Mouse (Mus musculus): Measurements from ENCODE around the gene Rgs7. TPM values are rescaled to one million over a fixed set of nuclear protein-coding genes. Genes with fewer than 3 reads are reported as not detected.

Rgs7 gene
- polyA plus RNA-seq, 2 experiments, result not detected

DNA sequence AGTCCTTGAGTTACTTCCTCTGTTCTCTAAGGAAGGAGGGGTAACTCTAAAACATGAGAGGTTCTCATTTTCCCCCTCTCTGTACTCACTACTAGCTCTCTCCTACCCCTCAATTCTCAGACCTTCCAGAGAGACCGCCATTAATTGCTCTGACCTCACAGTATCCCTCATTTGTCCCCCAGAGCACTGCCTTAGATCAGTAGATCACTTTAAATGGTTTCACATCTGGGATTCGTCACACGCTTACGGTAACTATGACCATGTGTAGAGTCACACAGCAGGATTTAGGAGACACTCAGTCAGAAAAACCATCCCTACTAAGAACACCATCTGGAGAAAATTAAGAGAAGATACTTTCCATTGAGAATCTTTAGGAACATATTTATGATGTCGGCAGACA, 456.8 kb downstream of the Rgs7 start:
- no peak overlapping the region for H3K9ac ChIP-seq (replicated peaks)
- no peak overlapping the region for H3K27ac ChIP-seq
- DNase-seq (ENCODE audit: low read depth in 3 of 3, low spot score in 3 of 3) (no peak), ATAC-seq (ENCODE audit: insufficient read depth) (no peak)
- H3K36me3 ChIP-seq (replicated peaks; ENCODE audit: control insufficient read depth, insufficient read depth, low read depth), result no peaks in the 10 kb centered on the region
- TF ChIP-seq CTCF (IDR thresholded peaks at IDR 0.05; ENCODE audit: low read depth) (no peak), EP300 (IDR thresholded peaks at IDR 0.05; ENCODE audit: low read depth) (no peak)
- no peak overlapping the region for H3K4me2 ChIP-seq (ENCODE audit: low read depth)
- no peaks in the 10 kb centered on the region for H3K9me3 ChIP-seq (ENCODE audit: control insufficient read depth, low read length)
- no peaks in the 10 kb centered on the region for H3K4me1 ChIP-seq (replicated peaks; ENCODE audit: control insufficient read depth in 2 of 2, insufficient read depth in 2 of 2, low read length in 1 of 2)
- H3K4me3 ChIP-seq (ENCODE audit: insufficient read depth in 1 of 2, low read depth in 2 of 2, low read length in 2 of 2), result no peak overlapping the region
- H3K27me3 ChIP-seq (ENCODE audit: control insufficient read depth, insufficient read depth, low read length), result no peaks in the 10 kb centered on the region
- WGBS (ENCODE audit: insufficient replicate concordance), result 81% methylated on average over 5 of the region's 5 CpGs

DNA sequence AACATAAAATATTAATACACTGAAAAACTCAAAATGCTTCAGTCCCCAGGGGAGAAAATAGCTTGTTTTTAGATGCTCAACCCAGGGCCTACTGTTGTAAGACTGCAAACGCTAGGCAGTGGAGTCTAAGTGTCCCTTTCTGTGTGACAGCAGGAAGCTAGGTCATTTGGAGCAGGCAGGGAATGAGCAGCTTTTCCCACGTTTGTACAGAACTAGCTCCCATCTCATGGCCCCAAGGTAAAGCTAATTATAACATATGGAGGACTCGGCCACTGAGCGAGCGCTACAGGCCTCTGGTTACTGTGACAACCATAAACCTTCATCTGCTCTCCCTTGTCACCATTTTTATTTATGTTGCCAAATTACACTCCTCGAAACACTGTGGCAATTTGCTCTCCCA, 460.3 kb downstream of the Rgs7 start:
- DNase-seq (ENCODE audit: low read depth in 3 of 3, low spot score in 3 of 3) (no peak), ATAC-seq (ENCODE audit: insufficient read depth) (no peak)
- Histone ChIP-seq H3K4me1 (replicated peaks; ENCODE audit: control insufficient read depth in 2 of 2, insufficient read depth in 2 of 2, low read length in 1 of 2) (no peaks in the 10 kb centered on the region), H3K9ac (replicated peaks) (no peak overlapping the region), H3K36me3 (replicated peaks; ENCODE audit: control insufficient read depth, insufficient read depth, low read depth) (no peaks in the 10 kb centered on the region), H3K4me3 (ENCODE audit: insufficient read depth in 1 of 2, low read depth in 2 of 2, low read length in 2 of 2) (no peak overlapping the region), H3K4me2 (ENCODE audit: low read depth) (no peak overlapping the region), H3K9me3 (ENCODE audit: control insufficient read depth, low read length) (no peaks in the 10 kb centered on the region), H3K27ac (no peak overlapping the region), H3K27me3 (ENCODE audit: control insufficient read depth, insufficient read depth, low read length) (no peaks in the 10 kb centered on the region)
- 60% methylated on average over 6 of the region's 6 CpGs for WGBS (ENCODE audit: insufficient replicate concordance)
- TF ChIP-seq CTCF (IDR thresholded peaks at IDR 0.05; ENCODE audit: low read depth), result no peak
- no peak for TF ChIP-seq EP300 (IDR thresholded peaks at IDR 0.05; ENCODE audit: low read depth)

DNA sequence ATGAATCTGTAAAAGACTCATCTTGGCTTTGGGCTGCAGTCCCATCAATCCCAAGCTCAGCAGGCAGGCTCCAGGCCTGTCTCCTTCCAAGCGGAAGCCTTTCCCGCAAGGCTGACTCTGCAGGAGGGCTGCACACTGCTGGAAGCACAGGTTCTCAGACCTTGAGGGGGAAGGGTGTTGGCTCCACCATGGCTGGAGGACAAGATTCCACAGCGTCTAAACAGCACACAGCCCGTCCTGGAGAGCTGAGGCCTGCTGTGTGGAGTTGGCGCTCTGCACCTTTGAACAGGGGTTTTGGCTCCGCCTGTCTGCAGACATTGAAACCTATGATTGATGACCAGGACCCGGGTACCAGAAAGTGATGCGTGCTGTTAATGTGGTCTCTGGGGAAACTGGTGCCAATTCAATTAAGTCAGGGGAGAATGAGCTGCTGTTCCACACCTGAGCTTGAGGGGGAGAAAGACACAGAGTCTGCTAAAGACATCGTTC, 463.5 kb downstream of the Rgs7 start:
- no peak overlapping the region for H3K4me3 ChIP-seq (ENCODE audit: insufficient read depth in 1 of 2, low read depth in 2 of 2, low read length in 2 of 2)
- no peak overlapping the region for H3K9ac ChIP-seq (replicated peaks)
- H3K4me1 ChIP-seq (replicated peaks; ENCODE audit: control insufficient read depth in 2 of 2, insufficient read depth in 2 of 2, low read length in 1 of 2), result no peaks in the 10 kb centered on the region
- H3K36me3 ChIP-seq (replicated peaks; ENCODE audit: control insufficient read depth, insufficient read depth, low read depth), result no peaks in the 10 kb centered on the region
- ATAC-seq (ENCODE audit: insufficient read depth) (no peak), DNase-seq (ENCODE audit: low read depth in 3 of 3, low spot score in 3 of 3) (no peak)
- H3K9me3 ChIP-seq (ENCODE audit: control insufficient read depth, low read length), result no peaks in the 10 kb centered on the region
- H3K27me3 ChIP-seq (ENCODE audit: control insufficient read depth, insufficient read depth, low read length), result no peaks in the 10 kb centered on the region
- no peak overlapping the region for H3K27ac ChIP-seq
- TF ChIP-seq CTCF (IDR thresholded peaks at IDR 0.05; ENCODE audit: low read depth) (peak; percentile 12; the same call in 1 of the 2 replicates), EP300 (IDR thresholded peaks at IDR 0.05; ENCODE audit: low read depth) (no peak)
- WGBS (ENCODE audit: insufficient replicate concordance), result 28% methylated on average over 9 of the region's 9 CpGs
- H3K4me2 ChIP-seq (ENCODE audit: low read depth), result no peak overlapping the region

DNA sequence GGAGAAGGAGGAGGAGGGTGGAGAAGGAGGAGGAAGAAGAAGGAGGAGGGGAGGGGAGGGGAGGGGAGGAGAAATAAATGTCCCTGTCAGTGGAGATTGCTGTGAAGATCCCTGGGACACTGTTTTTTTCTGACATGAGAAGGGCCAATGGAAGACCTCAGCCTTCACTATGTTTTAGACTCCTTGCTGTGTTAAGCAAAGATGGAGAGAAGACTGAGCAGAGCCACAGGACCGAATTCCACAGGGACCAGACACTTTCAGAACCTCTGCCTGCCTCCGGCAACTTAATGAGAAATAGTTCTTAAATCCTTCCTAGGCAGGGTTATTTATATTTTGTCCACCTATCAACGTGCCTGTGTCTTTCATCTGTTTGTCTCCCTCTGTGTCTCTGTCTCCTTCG, 464.0 kb downstream of the Rgs7 start:
- TF ChIP-seq EP300 (IDR thresholded peaks at IDR 0.05; ENCODE audit: low read depth) (no peak), CTCF (IDR thresholded peaks at IDR 0.05; ENCODE audit: low read depth) (no peak)
- no peak overlapping the region for H3K9ac ChIP-seq (replicated peaks)
- H3K4me3 ChIP-seq (ENCODE audit: insufficient read depth in 1 of 2, low read depth in 2 of 2, low read length in 2 of 2), result no peak overlapping the region
- H3K36me3 ChIP-seq (replicated peaks; ENCODE audit: control insufficient read depth, insufficient read depth, low read depth), result no peaks in the 10 kb centered on the region
- no peaks in the 10 kb centered on the region for H3K4me1 ChIP-seq (replicated peaks; ENCODE audit: control insufficient read depth in 2 of 2, insufficient read depth in 2 of 2, low read length in 1 of 2)
- H3K27me3 ChIP-seq (ENCODE audit: control insufficient read depth, insufficient read depth, low read length), result no peaks in the 10 kb centered on the region
- DNase-seq (ENCODE audit: low read depth in 3 of 3, low spot score in 3 of 3), result no peak
- no peak overlapping the region for H3K27ac ChIP-seq
- 20% methylated on average over 4 of the region's 4 CpGs for WGBS (ENCODE audit: insufficient replicate concordance)
- no peak for ATAC-seq (ENCODE audit: insufficient read depth)
- no peaks in the 10 kb centered on the region for H3K9me3 ChIP-seq (ENCODE audit: control insufficient read depth, low read length)
- H3K4me2 ChIP-seq (ENCODE audit: low read depth), result no peak overlapping the region

DNA sequence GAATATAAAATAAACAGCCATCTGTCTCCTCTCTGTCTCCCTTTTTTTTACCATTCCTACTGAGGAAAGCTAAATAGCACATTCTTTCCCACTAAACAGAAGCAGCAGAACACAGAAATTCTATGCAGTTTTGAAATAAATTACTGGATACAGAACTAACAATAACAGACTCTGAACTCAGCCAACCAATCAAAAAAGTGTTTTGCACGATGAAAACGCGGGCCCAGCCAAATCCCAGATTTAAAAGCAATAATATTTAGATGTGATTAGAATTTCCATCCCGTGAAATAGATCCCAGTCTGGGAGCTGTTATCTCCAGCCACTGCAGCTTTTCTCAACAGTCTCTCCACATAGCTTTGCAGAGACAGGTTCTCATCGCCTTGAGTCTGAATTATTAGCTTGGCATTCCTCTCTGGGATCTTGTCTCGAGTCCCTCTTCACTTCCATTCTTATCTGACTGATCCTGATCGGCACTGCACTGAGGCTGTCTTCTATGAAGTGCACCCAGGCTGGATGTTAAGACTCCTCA, 466.5 kb downstream of the Rgs7 start:
- Histone ChIP-seq H3K4me1 (replicated peaks; ENCODE audit: control insufficient read depth in 2 of 2, insufficient read depth in 2 of 2, low read length in 1 of 2) (no peaks in the 10 kb centered on the region), H3K9me3 (ENCODE audit: control insufficient read depth, low read length) (no peaks in the 10 kb centered on the region), H3K27ac (no peak overlapping the region), H3K27me3 (ENCODE audit: control insufficient read depth, insufficient read depth, low read length) (no peaks in the 10 kb centered on the region), H3K9ac (replicated peaks) (no peak overlapping the region), H3K36me3 (replicated peaks; ENCODE audit: control insufficient read depth, insufficient read depth, low read depth) (no peaks in the 10 kb centered on the region), H3K4me3 (ENCODE audit: insufficient read depth in 1 of 2, low read depth in 2 of 2, low read length in 2 of 2) (no peak overlapping the region), H3K4me2 (ENCODE audit: low read depth) (no peak overlapping the region)
- WGBS (ENCODE audit: insufficient replicate concordance), result 49% methylated on average over 7 of the region's 7 CpGs
- no peak for DNase-seq (ENCODE audit: low read depth in 3 of 3, low spot score in 3 of 3)
- no peak for ATAC-seq (ENCODE audit: insufficient read depth)
- TF ChIP-seq CTCF (IDR thresholded peaks at IDR 0.05; ENCODE audit: low read depth) (no peak), EP300 (IDR thresholded peaks at IDR 0.05; ENCODE audit: low read depth) (no peak)

Data from liver, embryonic 14.5 days (tissue).